Mouse (Mus musculus) T-helper 1 cell (primary cell): ENCODE measurements around the gene Fam122a.

Source experiments
- in situ Hi-C: fragments of 300-600 bp; cut with MboI, MseI; formaldehyde crosslinking; loops from one replicate; pipeline ENCODE4 v1.15.1; 2025; ENCODE audit warnings: high pct_unique_total_duplicates

The Fam122a gene

GRCm38 (mm10) chr19:24490275-24490674 is 13.1 kb upstream of the Fam122a start:
- in situ Hi-C loops: no loop called here

GRCm38 (mm10) chr19:24486433-24487296 is 9.5 kb upstream of the Fam122a start:
- in situ Hi-C loops: no loop called here

- in situ Hi-C loops: no loop called here
These were observed 7.5 kb upstream of the Fam122a start for GRCm38 (mm10) chr19:24484612-24485194.

GRCm38 (mm10) chr19:24480916-24481315 is 3.8 kb upstream of the Fam122a start:
- in situ Hi-C loops: no loop called here

- in situ Hi-C loops: no loop called here
These were observed 695 bp downstream of the Fam122a start for GRCm38 (mm10) chr19:24476461-24476860.

GRCm38 (mm10) chr19:24475281-24475680 is 1.9 kb downstream of the Fam122a start:
- in situ Hi-C loops: no loop called here

GRCm38 (mm10) chr19:24472512-24472911 is 4.6 kb downstream of the Fam122a start:
- in situ Hi-C loops: no loop called here

- in situ Hi-C loops: no loop called here
These were observed 5.6 kb downstream of the Fam122a start for GRCm38 (mm10) chr19:24471538-24471937.

GRCm38 (mm10) chr19:24469216-24469615 is 7.9 kb downstream of the Fam122a start:
- in situ Hi-C loops: no loop called here

GRCm38 (mm10) chr19:24468616-24469015 is 8.5 kb downstream of the Fam122a start:
- in situ Hi-C loops: no loop called here

- in situ Hi-C loops: no loop called here
These were observed 14.1 kb downstream of the Fam122a start for GRCm38 (mm10) chr19:24463011-24463410.

GRCm38 (mm10) chr19:24456591-24457231 is 20.4 kb downstream of the Fam122a start:
- in situ Hi-C loops: loop anchor here (5.0 kb wide), 1 partner anchor 726 kb away; no protein-coding TSS in a partner anchor

GRCm38 (mm10) chr19:24455249-24455960 is 21.8 kb downstream of the Fam122a start:
- in situ Hi-C loops: loop anchor here (5.0 kb wide), 1 partner anchor 727 kb away; no protein-coding TSS in a partner anchor

GRCm38 (mm10) chr19:24454451-24454850 is 22.7 kb downstream of the Fam122a start:
- in situ Hi-C loops: no loop called here

- in situ Hi-C loops: no loop called here
These were observed 23.8 kb downstream of the Fam122a start for GRCm38 (mm10) chr19:24453379-24453778.

- in situ Hi-C loops: no loop called here
These were observed 24.7 kb downstream of the Fam122a start for GRCm38 (mm10) chr19:24452441-24452898.

- in situ Hi-C loops: no loop called here
These were observed 25.5 kb downstream of the Fam122a start for GRCm38 (mm10) chr19:24451626-24452025.

- in situ Hi-C loops: no loop called here
These were observed 26.4 kb downstream of the Fam122a start for GRCm38 (mm10) chr19:24450740-24451139.

GRCm38 (mm10) chr19:24444322-24444721 is 32.8 kb downstream of the Fam122a start:
- in situ Hi-C loops: no loop called here

- in situ Hi-C loops: no loop called here
These were observed 37.4 kb downstream of the Fam122a start for GRCm38 (mm10) chr19:24439715-24440114.

GRCm38 (mm10) chr19:24434291-24434690 is 42.9 kb downstream of the Fam122a start:
- in situ Hi-C loops: no loop called here

- in situ Hi-C loops: no loop called here
These were observed 44.7 kb downstream of the Fam122a start for GRCm38 (mm10) chr19:24432447-24432846.
